Mouse (Mus musculus) stomach, postnatal 0 days (tissue): ENCODE measurements around the gene Tcf7. TPM values are rescaled to one million over a fixed set of nuclear protein-coding genes. Genes with fewer than 3 reads are reported as not detected.

Experiments
- ATAC-seq: fragments of 200-750 bp; cut with Nextera tagmentation; 2 replicates; pipeline ENCODE4 v1.8.0; 2017; ENCODE audit not compliant: low FRiP score, low TSS enrichment
- DNase-seq: peaks from one replicate; pipeline ENCODE4 v3.0.0-alpha.2; 2016; ENCODE audit warnings: low spot score
- H3K27ac ChIP-seq: fragments of 300-500 bp; sonication (generic); replicated peaks from 2 replicates; pipeline ENCODE4 v1.5.1; 2014; ENCODE audit warnings: mild to moderate bottlenecking, control low read depth
- H3K27me3 ChIP-seq: fragments of 300-500 bp; sonication (generic); 2 replicates; pipeline ENCODE4 v1.6.1; 2014; ENCODE audit warnings: low read length; ENCODE audit not compliant: control insufficient read depth, insufficient read depth
- H3K36me3 ChIP-seq: fragments of 300-500 bp; sonication (generic); 2 replicates; pipeline ENCODE4 v1.6.1; 2014; ENCODE audit warnings: low read length, mixed read lengths; ENCODE audit not compliant: control insufficient read depth, insufficient read depth
- H3K4me1 ChIP-seq: fragments of 300-500 bp; sonication (generic); replicated peaks from 2 replicates; pipeline ENCODE4 v1.6.1; 2014; ENCODE audit warnings: antibody characterized with exemption; ENCODE audit not compliant: control insufficient read depth, insufficient read depth
- H3K4me2 ChIP-seq: fragments of 300-500 bp; sonication (generic); replicated peaks from 2 replicates; pipeline ENCODE4 v1.6.1; 2014; ENCODE audit warnings: low read depth, mild to moderate bottlenecking, control low read depth, moderate library complexity
- H3K4me3 ChIP-seq: fragments of 300-500 bp; sonication (generic); 2 replicates; pipeline ENCODE4 v1.5.1; 2014; ENCODE audit warnings: low read depth, low read length, control low read depth
- H3K9ac ChIP-seq: fragments of 300-500 bp; sonication (generic); 2 replicates; pipeline ENCODE4 v1.6.1; 2014; ENCODE audit warnings: mild to moderate bottlenecking, low read length, control low read depth, mixed read lengths
- H3K9me3 ChIP-seq: fragments of 300-500 bp; sonication (generic); 2 replicates; pipeline ENCODE4 v1.6.1; 2016; ENCODE audit warnings: low read length; ENCODE audit not compliant: control insufficient read depth
- CTCF ChIP-seq: IDR thresholded peaks from 2 replicates; pipeline ENCODE4 v1.5.1; 2016; ENCODE audit warnings: antibody characterized with exemption, low read depth, mild to moderate bottlenecking, moderate library complexity
- EP300 ChIP-seq: optimal IDR thresholded peaks from 2 replicates; pipeline ENCODE3; 2016; ENCODE audit warnings: antibody characterized with exemption
- WGBS: fragments of 180-500 bp; shearing (Covaris S2); extraction: QIAGEN DNeasy Blood & Tissue Kit; methylation state at CpG from one replicate; pipeline ENCODE4 v1.1.7; 2014; 5-methylcytosine and 5-hydroxymethylcytosine counted together
- polyA plus RNA-seq: library from polyadenylated mRNA; unstranded; fragments of >200 nt; fragmentation: Nextera tagmentation; extraction: Ambion mirVana; gene quantifications from 2 replicates; pipeline ENCODE4 v1.2.1, GENCODE M21; 2015

Gene Tcf7
- polyA plus RNA-seq, 1 experiment from 2014 or later = 3.6 TPM

DNA sequence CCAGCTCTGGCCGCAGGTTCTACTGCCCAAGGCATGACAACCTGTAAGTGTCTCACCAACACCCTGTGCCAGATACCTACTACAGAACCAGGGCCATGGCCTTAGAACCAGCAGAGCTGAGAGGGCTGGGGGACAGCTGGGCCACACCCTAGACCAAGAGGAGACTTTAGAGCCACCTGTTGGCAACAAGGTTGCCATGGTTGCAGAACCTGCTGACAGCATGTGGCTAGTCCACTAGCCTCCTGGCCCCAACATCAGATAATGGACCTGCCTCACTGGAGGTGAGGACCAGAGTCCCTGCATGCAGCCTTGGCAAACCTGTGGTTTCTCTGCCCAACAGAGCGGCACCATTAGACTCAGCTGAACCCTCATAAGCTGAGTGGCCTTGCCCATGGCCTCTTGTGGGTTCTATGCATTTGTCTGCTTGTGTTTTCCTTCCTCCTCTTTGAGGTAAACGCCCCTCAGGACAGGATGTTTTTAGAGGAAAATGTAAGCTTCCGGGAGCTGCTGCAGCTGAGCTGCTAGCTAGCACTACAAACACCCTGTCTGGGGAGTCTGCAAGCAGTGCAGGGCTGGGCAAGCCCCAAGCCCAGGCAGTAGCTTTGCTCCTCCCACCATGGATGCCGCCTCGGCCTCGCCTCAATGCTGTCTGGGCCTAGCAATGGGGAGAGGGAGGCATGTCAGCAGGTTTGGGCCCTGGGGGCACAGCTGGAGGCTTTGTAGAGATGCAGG is 14.5 kb downstream of the Tcf7 start:
- H3K4me2 ChIP-seq = no peak overlapping the region
- no peak for DNase-seq
- ATAC-seq = peak; percentile 56
- H3K9me3 ChIP-seq = no peaks in the 10 kb centered on the region
- no peak overlapping the region for H3K9ac ChIP-seq
- no peak overlapping the region for H3K4me3 ChIP-seq
- H3K27me3 ChIP-seq = no peaks in the 10 kb centered on the region
- no peaks in the 10 kb centered on the region for H3K36me3 ChIP-seq
- TF ChIP-seq CTCF (no peak), EP300 (no peak)
- 32% methylated on average over 7 of the region's 7 CpGs for WGBS
- H3K27ac ChIP-seq = peak overlapping the region; percentile 45; the same call in 1 of the 2 replicates
- 0 out of 2 replicates have a peak, but pooled peaks cover 3% of the 10 kb centered on the region for H3K4me1 ChIP-seq

DNA sequence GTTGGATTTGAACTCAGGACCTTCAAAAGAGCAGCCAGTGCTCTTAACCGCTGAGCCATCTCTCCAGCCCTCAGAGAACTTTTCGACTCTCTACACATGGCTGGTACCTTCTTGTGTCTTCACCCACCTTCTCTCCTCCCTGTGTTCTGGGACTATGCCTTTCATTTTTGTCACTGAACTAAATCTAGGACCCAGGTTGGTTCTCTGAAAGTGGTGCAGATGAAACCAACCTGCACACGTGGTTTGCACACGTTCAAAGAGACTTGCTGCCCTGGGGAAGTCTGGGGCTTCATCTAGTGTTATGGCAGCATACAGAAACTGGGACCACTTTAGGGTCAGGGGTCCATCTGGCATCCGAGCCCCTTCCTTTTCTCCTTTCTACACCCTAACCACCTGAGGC is 15.5 kb downstream of the Tcf7 start:
- no peak for TF ChIP-seq CTCF
- Histone ChIP-seq H3K27ac (no peak overlapping the region), H3K9me3 (no peaks in the 10 kb centered on the region), H3K9ac (no peak overlapping the region), H3K4me1 (no peaks in the 10 kb centered on the region), H3K4me3 (no peak overlapping the region), H3K36me3 (no peaks in the 10 kb centered on the region), H3K4me2 (no peak overlapping the region), H3K27me3 (no peaks in the 10 kb centered on the region)
- ATAC-seq (no peak), DNase-seq (no peak)
- WGBS = 86% methylated on average over 5 of the region's 5 CpGs

DNA sequence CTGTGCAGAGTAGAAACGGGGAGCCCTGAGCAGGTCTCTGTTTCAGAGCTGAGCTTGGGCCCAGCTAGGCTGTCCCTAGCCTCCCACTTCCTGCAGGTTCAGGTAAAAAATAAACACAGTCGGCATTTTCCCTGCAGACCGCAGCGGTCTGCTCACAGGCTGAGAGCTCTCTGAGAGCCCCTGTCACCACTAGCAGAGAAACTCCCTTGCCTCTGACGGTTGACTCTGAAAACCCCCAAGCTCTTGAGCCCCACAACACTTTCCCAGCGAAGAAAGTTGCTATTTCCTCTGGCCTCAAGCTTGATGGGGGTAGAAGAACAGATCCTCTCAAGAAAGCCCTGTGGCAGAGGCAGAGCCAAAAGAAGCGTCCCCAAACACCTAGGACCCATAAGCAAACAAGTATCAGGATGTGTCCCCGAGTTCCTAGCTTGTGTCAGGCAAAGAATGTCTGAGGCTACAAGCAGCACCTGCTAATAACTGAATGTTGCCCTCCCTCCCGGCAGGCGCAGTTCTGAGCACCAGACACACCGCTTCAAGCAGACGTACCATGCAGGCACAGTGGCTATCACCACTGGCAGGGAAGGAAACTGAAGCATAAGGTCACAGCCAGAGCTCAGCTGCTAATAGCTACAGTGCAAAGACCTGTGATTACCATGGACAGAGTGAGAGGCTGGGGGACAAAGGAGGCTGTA is 17.1 kb downstream of the Tcf7 start:
- Histone ChIP-seq H3K4me3 (no peak overlapping the region), H3K9ac (0 out of 2 replicates have a peak overlapping the region, but pooled peaks have one; percentile 8), H3K4me2 (no peak overlapping the region), H3K9me3 (no peaks in the 10 kb centered on the region), H3K27me3 (no peaks in the 10 kb centered on the region), H3K27ac (no peak overlapping the region), H3K4me1 (no peaks in the 10 kb centered on the region), H3K36me3 (0 out of 2 replicates have a peak, but pooled peaks cover 2% of the 10 kb centered on the region)
- TF ChIP-seq CTCF (no peak), EP300 (no peak)
- 41% methylated on average over 12 of the region's 12 CpGs for WGBS
- DNase-seq (no peak), ATAC-seq (no peak)

DNA sequence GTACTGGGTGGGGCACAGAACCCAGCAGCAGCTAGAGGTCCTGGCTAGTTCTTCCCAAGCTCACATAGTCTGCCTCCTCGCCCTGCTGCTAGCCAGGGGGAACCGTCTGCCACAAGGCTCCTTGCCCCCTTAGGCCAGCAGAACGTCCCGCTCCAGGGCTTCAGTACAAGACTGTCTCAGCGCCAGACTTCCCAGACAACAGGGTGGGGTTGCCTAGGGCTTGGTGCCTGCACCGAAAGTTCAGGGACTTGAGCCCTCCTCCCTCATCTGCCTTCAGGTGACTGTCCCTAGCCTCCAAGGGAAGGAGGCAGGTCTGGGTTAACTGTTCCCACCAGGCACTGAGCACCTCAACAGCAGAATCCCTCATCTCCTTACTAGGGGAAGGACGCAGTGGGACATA is 17.9 kb downstream of the Tcf7 start:
- 0 out of 2 replicates have a peak, but pooled peaks cover 2% of the 10 kb centered on the region for H3K36me3 ChIP-seq
- no peaks in the 10 kb centered on the region for H3K9me3 ChIP-seq
- H3K27me3 ChIP-seq = no peaks in the 10 kb centered on the region
- WGBS = 73% methylated on average over 7 of the region's 7 CpGs
- no peak for TF ChIP-seq EP300
- H3K4me2 ChIP-seq = no peak overlapping the region
- H3K9ac ChIP-seq = no peak overlapping the region
- no peak for ATAC-seq
- no peak overlapping the region for H3K27ac ChIP-seq
- no peak for DNase-seq
- H3K4me1 ChIP-seq = no peaks in the 10 kb centered on the region
- H3K4me3 ChIP-seq = no peak overlapping the region

DNA sequence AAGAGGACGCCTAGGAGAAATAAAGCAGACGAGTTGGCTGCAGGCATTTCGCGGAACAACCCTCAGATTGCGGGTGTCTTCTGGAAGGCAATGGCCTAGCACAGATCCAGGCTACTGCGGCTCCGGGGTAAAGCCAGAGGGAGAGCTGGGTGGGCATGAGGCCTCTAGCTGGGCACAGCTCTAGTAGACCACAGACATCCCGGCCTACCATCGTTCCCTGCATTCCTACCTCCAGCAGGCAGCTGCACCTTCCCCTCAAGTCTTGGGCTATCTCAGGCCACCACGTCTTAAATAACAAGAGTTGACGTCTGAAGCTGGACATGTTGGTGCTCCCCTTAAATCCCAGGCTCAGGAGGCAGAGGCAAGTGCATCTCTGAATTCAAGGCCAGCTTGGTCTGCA is 20.5 kb downstream of the Tcf7 start:
- no peak for ATAC-seq
- H3K36me3 ChIP-seq = 0 out of 2 replicates have a peak, but pooled peaks cover 2% of the 10 kb centered on the region
- no peaks in the 10 kb centered on the region for H3K9me3 ChIP-seq
- H3K9ac ChIP-seq = no peak overlapping the region
- no peak for DNase-seq
- H3K27ac ChIP-seq = no peak overlapping the region
- no peak for TF ChIP-seq EP300
- TF ChIP-seq CTCF = no peak
- H3K4me2 ChIP-seq = no peak overlapping the region
- H3K27me3 ChIP-seq = no peaks in the 10 kb centered on the region
- H3K4me1 ChIP-seq = no peaks in the 10 kb centered on the region
- 91% methylated on average over 11 of the region's 11 CpGs for WGBS
- no peak overlapping the region for H3K4me3 ChIP-seq

DNA sequence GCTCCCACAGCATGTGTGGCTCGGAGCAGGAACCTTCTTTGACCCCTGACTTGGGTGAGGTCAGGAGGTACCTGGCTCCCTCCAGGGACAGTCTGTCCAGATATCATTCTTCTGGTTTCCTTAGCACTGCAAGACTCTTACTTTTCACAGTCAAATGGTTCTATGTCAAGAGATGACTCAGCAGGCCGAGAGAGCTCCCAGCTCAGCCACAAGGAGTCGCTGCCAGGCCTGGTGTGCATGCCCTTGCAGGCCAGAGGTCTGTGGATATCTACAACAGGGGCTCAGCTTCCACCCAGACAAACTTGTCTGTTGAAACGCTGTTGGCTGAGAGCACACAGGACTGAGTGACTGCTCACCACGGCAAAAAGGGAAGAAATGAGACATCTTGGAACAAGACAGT is 20.9 kb downstream of the Tcf7 start:
- 41% methylated on average over 5 of the region's 5 CpGs for WGBS
- no peak overlapping the region for H3K4me3 ChIP-seq
- H3K27me3 ChIP-seq = no peaks in the 10 kb centered on the region
- no peak overlapping the region for H3K9ac ChIP-seq
- ATAC-seq = peak; percentile 53
- no peaks in the 10 kb centered on the region for H3K4me1 ChIP-seq
- no peak overlapping the region for H3K27ac ChIP-seq
- H3K4me2 ChIP-seq = no peak overlapping the region
- H3K9me3 ChIP-seq = no peaks in the 10 kb centered on the region
- no peak for TF ChIP-seq EP300
- peak; percentile 85 for TF ChIP-seq CTCF
- H3K36me3 ChIP-seq = 0 out of 2 replicates have a peak, but pooled peaks cover 2% of the 10 kb centered on the region
- DNase-seq = peak; percentile 74
